Mouse (Mus musculus): Measurements from ENCODE around the gene Scgb2b21. TPM values are rescaled to one million over a fixed set of nuclear protein-coding genes. Genes with fewer than 3 reads are reported as not detected.

Scgb2b21 gene
- total RNA-seq (2023), result not detected

GRCm38 (mm10) chr7:33520358-33520757, at the start of gene Scgb2b21:
Scgb2b21 (minus strand) TSS chr7:33520458.

Other genes starting within 250 kb of the Scgb2b21 start
- gene Scgb2b19, start 240.1 kb downstream of the Scgb2b21 start, total RNA-seq (2023), result not detected
- gene Scgb1b19, start 233.2 kb downstream of the Scgb2b21 start, total RNA-seq (2023), result not detected
- gene Scgb2b20, start 154.1 kb downstream of the Scgb2b21 start, total RNA-seq (2023), result not detected
- not detected for gene Scgb1b20, start 147.2 kb downstream of the Scgb2b21 start, total RNA-seq (2023)
- gene Scgb2b24, start 218.9 kb upstream of the Scgb2b21 start, total RNA-seq (2023), result not detected
- gene Scgb1b24, start 223.3 kb upstream of the Scgb2b21 start, total RNA-seq (2023), result not detected